Mouse (Mus musculus): ENCODE measurements at regions not wholly inside any gene's neighbourhood (a gene's known extent, or its start where the extent isn't known, plus 50 kb on each side); places are given as distances from the start of the nearest gene placed in this dataset.

- Histone ChIP-seq H3ac (ENCODE audit: control insufficient read depth, insufficient read length) (no peak overlapping the region), H3K4me3 (no peak overlapping the region), H3K79me2 (ENCODE audit: control insufficient read depth, insufficient read depth) (no peaks in the 10 kb centered on the region), H3K27me3 (ENCODE audit: control insufficient read depth, insufficient read depth, insufficient read length) (no peaks in the 10 kb centered on the region), H3K4me2 (ENCODE audit: low read depth) (no peak overlapping the region), H3K36me3 (ENCODE audit: control insufficient read depth, insufficient read depth) (no peaks in the 10 kb centered on the region)
- no peak for TF ChIP-seq USF1 (IDR thresholded peaks at IDR 0.05; ENCODE audit: low read depth)
- TF ChIP-seq MAX (IDR thresholded peaks at IDR 0.05; ENCODE audit: low read depth): no peak
- no peak for TF ChIP-seq MYOG (IDR thresholded peaks at IDR 0.05; ENCODE audit: control insufficient read depth in 1 of 3, insufficient read depth in 1 of 3, insufficient read length in 2 of 3, low read depth in 2 of 3)
- no peak for TF ChIP-seq E2F4 (IDR thresholded peaks at IDR 0.05; ENCODE audit: insufficient read depth)
- TF ChIP-seq CEBPB (IDR thresholded peaks at IDR 0.05; ENCODE audit: insufficient read depth, poor library complexity, severe bottlenecking): no peak
- no peak for TF ChIP-seq REST (IDR thresholded peaks at IDR 0.05; ENCODE audit: insufficient read depth, insufficient read length)
- no peak for TF ChIP-seq POLR2AphosphoS2 (IDR thresholded peaks at IDR 0.05; ENCODE audit: insufficient read length, low read depth)
- no peak for TF ChIP-seq TCF12 (IDR thresholded peaks at IDR 0.05; ENCODE audit: insufficient read depth, poor library complexity, severe bottlenecking)
- TF ChIP-seq SRF (IDR thresholded peaks at IDR 0.05; ENCODE audit: control insufficient read depth, insufficient read length, low read depth): no peak
- TF ChIP-seq TCF3 (IDR thresholded peaks at IDR 0.05; ENCODE audit: insufficient read length, low read depth): no peak
- no peak for TF ChIP-seq POLR2A (IDR thresholded peaks at IDR 0.05; ENCODE audit: insufficient read length, low read depth)
- no peak for TF ChIP-seq MYOD1 (IDR thresholded peaks at IDR 0.05; ENCODE audit: control insufficient read depth in 1 of 3, insufficient read length in 2 of 3, low read depth in 2 of 3)
These were observed 72.0 kb upstream of the Col5a2 start for GRCm38 (mm10) chr1:45575131-45575530.

GRCm38 (mm10) chr1:45580466-45580865, 77.4 kb upstream of the Col5a2 start:
- H3K4me3 ChIP-seq: no peak overlapping the region
- no peak overlapping the region for H3ac ChIP-seq (ENCODE audit: control insufficient read depth, insufficient read length)
- no peak overlapping the region for H3K4me2 ChIP-seq (ENCODE audit: low read depth)
- no peaks in the 10 kb centered on the region for H3K79me2 ChIP-seq (ENCODE audit: control insufficient read depth, insufficient read depth)
- TF ChIP-seq E2F4 (IDR thresholded peaks at IDR 0.05; ENCODE audit: insufficient read depth) (no peak), CEBPB (IDR thresholded peaks at IDR 0.05; ENCODE audit: insufficient read depth, poor library complexity, severe bottlenecking) (no peak), POLR2A (IDR thresholded peaks at IDR 0.05; ENCODE audit: insufficient read length, low read depth) (no peak), MYOD1 (IDR thresholded peaks at IDR 0.05; ENCODE audit: control insufficient read depth in 1 of 3, insufficient read length in 2 of 3, low read depth in 2 of 3) (no peak), MYOG (IDR thresholded peaks at IDR 0.05; ENCODE audit: control insufficient read depth in 1 of 3, insufficient read depth in 1 of 3, insufficient read length in 2 of 3, low read depth in 2 of 3) (no peak), TCF12 (IDR thresholded peaks at IDR 0.05; ENCODE audit: insufficient read depth, poor library complexity, severe bottlenecking) (no peak), POLR2AphosphoS2 (IDR thresholded peaks at IDR 0.05; ENCODE audit: insufficient read length, low read depth) (no peak), SRF (IDR thresholded peaks at IDR 0.05; ENCODE audit: control insufficient read depth, insufficient read length, low read depth) (no peak), MAX (IDR thresholded peaks at IDR 0.05; ENCODE audit: low read depth) (no peak), REST (IDR thresholded peaks at IDR 0.05; ENCODE audit: insufficient read depth, insufficient read length) (no peak), USF1 (IDR thresholded peaks at IDR 0.05; ENCODE audit: low read depth) (no peak)
- H3K27me3 ChIP-seq (ENCODE audit: control insufficient read depth, insufficient read depth, insufficient read length): no peaks in the 10 kb centered on the region
- no peaks in the 10 kb centered on the region for H3K36me3 ChIP-seq (ENCODE audit: control insufficient read depth, insufficient read depth)

GRCm38 (mm10) chr1:45587351-45588025, 84.4 kb upstream of the Col5a2 start:
- H3K4me3 ChIP-seq: no peak overlapping the region
- TF ChIP-seq POLR2A (IDR thresholded peaks at IDR 0.05; ENCODE audit: insufficient read length, low read depth) (no peak), MYOG (IDR thresholded peaks at IDR 0.05; ENCODE audit: control insufficient read depth in 1 of 3, insufficient read depth in 1 of 3, insufficient read length in 2 of 3, low read depth in 2 of 3) (peak in 1 of 3 experiments; percentile 44), MYOD1 (IDR thresholded peaks at IDR 0.05; ENCODE audit: control insufficient read depth in 1 of 3, insufficient read length in 2 of 3, low read depth in 2 of 3) (peak in 1 of 3 experiments; percentile 59), POLR2AphosphoS2 (IDR thresholded peaks at IDR 0.05; ENCODE audit: insufficient read length, low read depth) (no peak), CEBPB (IDR thresholded peaks at IDR 0.05; ENCODE audit: insufficient read depth, poor library complexity, severe bottlenecking) (0 out of 2 replicates have a peak, but pooled peaks have one; percentile 41)
- H3K4me2 ChIP-seq (ENCODE audit: low read depth): peak overlapping the region; percentile 35
- no peaks in the 10 kb centered on the region for H3K36me3 ChIP-seq (ENCODE audit: control insufficient read depth, insufficient read depth)
- H3K79me2 ChIP-seq (ENCODE audit: control insufficient read depth, insufficient read depth): no peaks in the 10 kb centered on the region
- H3ac ChIP-seq (ENCODE audit: control insufficient read depth, insufficient read length): no peak overlapping the region
- no peaks in the 10 kb centered on the region for H3K27me3 ChIP-seq (ENCODE audit: control insufficient read depth, insufficient read depth, insufficient read length)

GRCm38 (mm10) chr1:45597316-45597715, 94.2 kb upstream of the Col5a2 start:
- Histone ChIP-seq H3ac (ENCODE audit: control insufficient read depth, insufficient read length) (no peak overlapping the region), H3K79me2 (ENCODE audit: control insufficient read depth, insufficient read depth) (no peaks in the 10 kb centered on the region), H3K36me3 (ENCODE audit: control insufficient read depth, insufficient read depth) (no peaks in the 10 kb centered on the region), H3K4me2 (ENCODE audit: low read depth) (peak overlapping the region; percentile 22), H3K4me3 (no peak overlapping the region), H3K27me3 (ENCODE audit: control insufficient read depth, insufficient read depth, insufficient read length) (no peaks in the 10 kb centered on the region)
- TF ChIP-seq MAX (IDR thresholded peaks at IDR 0.05; ENCODE audit: low read depth) (no peak), MYOG (IDR thresholded peaks at IDR 0.05; ENCODE audit: control insufficient read depth in 1 of 3, insufficient read depth in 1 of 3, insufficient read length in 2 of 3, low read depth in 2 of 3) (no peak), TCF12 (IDR thresholded peaks at IDR 0.05; ENCODE audit: insufficient read depth, poor library complexity, severe bottlenecking) (no peak), MYOD1 (IDR thresholded peaks at IDR 0.05; ENCODE audit: control insufficient read depth in 1 of 3, insufficient read length in 2 of 3, low read depth in 2 of 3) (no peak), USF1 (IDR thresholded peaks at IDR 0.05; ENCODE audit: low read depth) (no peak), REST (IDR thresholded peaks at IDR 0.05; ENCODE audit: insufficient read depth, insufficient read length) (no peak), POLR2AphosphoS2 (IDR thresholded peaks at IDR 0.05; ENCODE audit: insufficient read length, low read depth) (no peak), E2F4 (IDR thresholded peaks at IDR 0.05; ENCODE audit: insufficient read depth) (no peak), SRF (IDR thresholded peaks at IDR 0.05; ENCODE audit: control insufficient read depth, insufficient read length, low read depth) (no peak), TCF3 (IDR thresholded peaks at IDR 0.05; ENCODE audit: insufficient read length, low read depth) (no peak), CEBPB (IDR thresholded peaks at IDR 0.05; ENCODE audit: insufficient read depth, poor library complexity, severe bottlenecking) (no peak), POLR2A (IDR thresholded peaks at IDR 0.05; ENCODE audit: insufficient read length, low read depth) (no peak)

All from myocyte (in vitro differentiated cells).